Mouse (Mus musculus): ENCODE data around the gene Syn2.

Syn2 gene

GRCm38 (mm10) chr6:115251531-115251985 is 116.9 kb downstream of the Syn2 start:
- DNase-seq, result peak; percentile 40 to 67

- DNase-seq, result peak in 1 of 2 experiments; percentile 38
Measured at GRCm38 (mm10) chr6:115252099-115252873, 117.6 kb downstream of the Syn2 start, which contains the start of gene Timp4. TSS of gene Timp4 (minus strand) at chr6:115252205.

- no peak for DNase-seq
Measured at GRCm38 (mm10) chr6:115255171-115255570, 120.5 kb downstream of the Syn2 start.

- peak; percentile 64 to 70 for DNase-seq
Measured at GRCm38 (mm10) chr6:115260507-115260906, 125.8 kb downstream of the Syn2 start.

GRCm38 (mm10) chr6:115266791-115267190 is 132.1 kb downstream of the Syn2 start:
- no peak for DNase-seq

GRCm38 (mm10) chr6:115267916-115268315 is 133.2 kb downstream of the Syn2 start:
- peak; percentile 86 to 92 for DNase-seq

- DNase-seq, result no peak
Measured at GRCm38 (mm10) chr6:115268551-115269385, 134.1 kb downstream of the Syn2 start.

GRCm38 (mm10) chr6:115269561-115269960 is 134.9 kb downstream of the Syn2 start:
- DNase-seq, result no peak

- DNase-seq, result no peak
Measured at GRCm38 (mm10) chr6:115270085-115270484, 135.4 kb downstream of the Syn2 start.

GRCm38 (mm10) chr6:115271326-115271725 is 136.6 kb downstream of the Syn2 start:
- DNase-seq, result no peak

GRCm38 (mm10) chr6:115271866-115272271 is 137.2 kb downstream of the Syn2 start:
- peak; percentile 63 to 71 for DNase-seq

- DNase-seq, result no peak
Measured at GRCm38 (mm10) chr6:115273346-115273745, 138.6 kb downstream of the Syn2 start.

GRCm38 (mm10) chr6:115274705-115275104 is 140.0 kb downstream of the Syn2 start:
- no peak for DNase-seq

GRCm38 (mm10) chr6:115275116-115275815 is 140.6 kb downstream of the Syn2 start:
- peak in 1 of 2 experiments; percentile 42 for DNase-seq

- DNase-seq, result peak; percentile 12 to 37
Measured at GRCm38 (mm10) chr6:115278086-115278485, 143.4 kb downstream of the Syn2 start.

- peak in 1 of 2 experiments; percentile 5 for DNase-seq
Measured at GRCm38 (mm10) chr6:115279639-115280038, 144.9 kb downstream of the Syn2 start.

- DNase-seq, result no peak
Measured at GRCm38 (mm10) chr6:115284153-115284552, 149.5 kb downstream of the Syn2 start.

GRCm38 (mm10) chr6:115286441-115286840 is 151.7 kb downstream of the Syn2 start:
- DNase-seq, result no peak

- DNase-seq, result no peak
Measured at GRCm38 (mm10) chr6:115288223-115288622, 153.5 kb downstream of the Syn2 start.

GRCm38 (mm10) chr6:115290561-115290960 is 155.9 kb downstream of the Syn2 start:
- DNase-seq, result no peak

- DNase-seq, result no peak
Measured at GRCm38 (mm10) chr6:115291068-115291467, 156.4 kb downstream of the Syn2 start.

GRCm38 (mm10) chr6:115291823-115292222 is 157.1 kb downstream of the Syn2 start:
- no peak for DNase-seq

- DNase-seq, result no peak
Measured at GRCm38 (mm10) chr6:115292621-115293020, 157.9 kb downstream of the Syn2 start.

Data from cerebellum, postnatal 25 days (tissue).